Mouse (Mus musculus) kidney, adult 2 months (tissue): ENCODE data around the gene Amn1. TPM values are rescaled to one million over a fixed set of nuclear protein-coding genes. Genes with fewer than 3 reads are reported as not detected.

Experiments
- DNase-seq: peaks from one replicate; pipeline ENCODE4 v3.0.0; 2021
- H3K27ac ChIP-seq: fragments of 200-500 bp; 2 replicates; pipeline ENCODE4 v1.5.1; 2012; ENCODE audit warnings: low read depth, low read length, control low read depth, inconsistent platforms; ENCODE audit not compliant: insufficient read depth
- H3K27me3 ChIP-seq: fragments of 200-500 bp; replicated peaks from 2 replicates; pipeline ENCODE4 v1.6.1; 2012; ENCODE audit warnings: mild to moderate bottlenecking, moderate library complexity, low read length, inconsistent platforms; ENCODE audit not compliant: control insufficient read depth, insufficient read depth
- H3K36me3 ChIP-seq: fragments of 200-500 bp; 2 replicates; pipeline ENCODE4 v1.6.1; 2012; ENCODE audit warnings: mild to moderate bottlenecking, moderate library complexity, low read length, inconsistent platforms; ENCODE audit not compliant: control insufficient read depth, insufficient read depth
- H3K4me1 ChIP-seq: fragments of 200-500 bp; 2 replicates; pipeline ENCODE4 v1.6.1; 2011; ENCODE audit warnings: low read length; ENCODE audit not compliant: control insufficient read depth, insufficient read depth
- H3K4me3 ChIP-seq: fragments of 200-500 bp; 2 replicates; pipeline ENCODE4 v1.5.1; 2011; ENCODE audit warnings: mild to moderate bottlenecking, low read depth, low read length, control low read depth; ENCODE audit not compliant: insufficient read depth
- CTCF ChIP-seq: fragments of 200-500 bp; conservative IDR thresholded peaks from 2 replicates; pipeline ENCODE4 v1.5.1; 2011; ENCODE audit warnings: low read depth, mild to moderate bottlenecking, control low read depth, low read length, moderate library complexity, mixed read lengths; ENCODE audit not compliant: insufficient read depth, insufficient read length
- POLR2A ChIP-seq: fragments of 200-500 bp; IDR thresholded peaks from one replicate; pipeline ENCODE4 v1.6.1; 2011; ENCODE audit warnings: low read depth, low read length, control low read depth
- WGBS: fragments of 180-500 bp; shearing (Covaris S2); methylation state at CpG from one replicate; pipeline ENCODE4 v1.1.7; 2018; 5-methylcytosine and 5-hydroxymethylcytosine counted together
- polyA plus RNA-seq: library from polyadenylated mRNA; depleted of rRNA; stranded (reverse); fragments of >200 nt; gene quantifications from 2 replicates; pipeline ENCODE4 v1.2.3, GENCODE M21; 2012; rRNA removed

Amn1 gene
- polyA plus RNA-seq, 1 experiment: 9.8 TPM

GRCm38 (mm10) chr6:149126675-149127074 is 61.8 kb downstream of the Amn1 start:
- no peak overlapping the region for H3K27ac ChIP-seq
- no peaks in the 10 kb centered on the region for H3K27me3 ChIP-seq
- DNase-seq: peak; percentile 75
- H3K4me3 ChIP-seq: no peak overlapping the region
- H3K4me1 ChIP-seq: no peaks in the 10 kb centered on the region
- 78% methylated on average over 4 of the region's 4 CpGs for WGBS
- H3K36me3 ChIP-seq: no peaks in the 10 kb centered on the region
- TF ChIP-seq CTCF (peak; percentile 49), POLR2A (no peak)

GRCm38 (mm10) chr6:149123042-149123441 is 65.5 kb downstream of the Amn1 start:
- 89% methylated on average over 3 of the region's 3 CpGs for WGBS
- no peak for DNase-seq
- no peak for TF ChIP-seq CTCF
- TF ChIP-seq POLR2A: no peak

GRCm38 (mm10) chr6:149119853-149120252 is 68.7 kb downstream of the Amn1 start:
- 40% methylated on average over 2 of the region's 2 CpGs for WGBS
- Histone ChIP-seq H3K4me3 (no peak overlapping the region), H3K4me1 (peaks cover 6% of the 10 kb centered on the region; the same call in 1 of the 2 replicates), H3K27ac (no peak overlapping the region), H3K36me3 (no peaks in the 10 kb centered on the region), H3K27me3 (no peaks in the 10 kb centered on the region)
- TF ChIP-seq POLR2A (no peak), CTCF (peak; percentile 42)
- peak; percentile 84 for DNase-seq

More at GRCm38 (mm10) chr6:149123042-149123441, 65.5 kb downstream of the Amn1 start:
- no peak overlapping the region for H3K27ac ChIP-seq
- H3K4me1 ChIP-seq: peaks cover 6% of the 10 kb centered on the region; the same call in 1 of the 2 replicates
- no peak overlapping the region for H3K4me3 ChIP-seq
- H3K36me3 ChIP-seq: no peaks in the 10 kb centered on the region
- no peaks in the 10 kb centered on the region for H3K27me3 ChIP-seq

- no peaks in the 10 kb centered on the region for H3K36me3 ChIP-seq
- no peak overlapping the region for H3K4me3 ChIP-seq
- no peak for TF ChIP-seq POLR2A
- TF ChIP-seq CTCF: 0 out of 2 replicates have a peak, but pooled peaks have one; percentile 11
- H3K27ac ChIP-seq: no peak overlapping the region
- H3K27me3 ChIP-seq: no peaks in the 10 kb centered on the region
- 36% methylated on average over 2 of the region's 2 CpGs for WGBS
- DNase-seq: peak; percentile 83
- H3K4me1 ChIP-seq: peaks cover 6% of the 10 kb centered on the region; the same call in 1 of the 2 replicates
Observed at GRCm38 (mm10) chr6:149118935-149119334, 69.6 kb downstream of the Amn1 start.

- Histone ChIP-seq H3K4me3 (no peak overlapping the region), H3K4me1 (peaks cover 6% of the 10 kb centered on the region; the same call in 1 of the 2 replicates), H3K36me3 (no peaks in the 10 kb centered on the region), H3K27ac (no peak overlapping the region), H3K27me3 (no peaks in the 10 kb centered on the region)
- peak; percentile 45 for DNase-seq
- no peak for TF ChIP-seq CTCF
- no peak for TF ChIP-seq POLR2A
Observed at GRCm38 (mm10) chr6:149116992-149117391, 71.5 kb downstream of the Amn1 start.

GRCm38 (mm10) chr6:149108909-149109308 is 79.6 kb downstream of the Amn1 start:
- DNase-seq: no peak
- H3K27ac ChIP-seq: no peak overlapping the region
- no peaks in the 10 kb centered on the region for H3K4me1 ChIP-seq
- no peaks in the 10 kb centered on the region for H3K36me3 ChIP-seq
- H3K4me3 ChIP-seq: no peak overlapping the region
- no peak for TF ChIP-seq CTCF
- no peak for TF ChIP-seq POLR2A
- H3K27me3 ChIP-seq: no peaks in the 10 kb centered on the region
- 88% methylated on average over 2 of the region's 2 CpGs for WGBS

GRCm38 (mm10) chr6:149107615-149108014 is 80.9 kb downstream of the Amn1 start:
- DNase-seq: no peak
- H3K27ac ChIP-seq: no peak overlapping the region
- TF ChIP-seq CTCF: no peak
- TF ChIP-seq POLR2A: no peak
- H3K4me1 ChIP-seq: no peaks in the 10 kb centered on the region
- WGBS: 64% methylated on average over 3 of the region's 3 CpGs
- no peaks in the 10 kb centered on the region for H3K36me3 ChIP-seq
- H3K4me3 ChIP-seq: no peak overlapping the region
- H3K27me3 ChIP-seq: no peaks in the 10 kb centered on the region

Other genes starting within 250 kb of the Amn1 start
- gene Sinhcaf, start 242.2 kb downstream of the Amn1 start, polyA plus RNA-seq: 2.4 and 4.4 TPM in 2 replicates
- 6.4 and 6.9 TPM in 2 replicates for gene Dennd5b, start 87.0 kb downstream of the Amn1 start, polyA plus RNA-seq
- not detected in 2 replicates for gene Gm10203, start 58.5 kb downstream of the Amn1 start, polyA plus RNA-seq
- 12.5 and 16.1 TPM in 2 replicates for gene Etfbkmt, start 48.9 kb downstream of the Amn1 start, polyA plus RNA-seq
- gene Resf1, start 120.7 kb upstream of the Amn1 start, polyA plus RNA-seq: 9.6 and 11.8 TPM in 2 replicates
- gene Bicd1, start 220.2 kb upstream of the Amn1 start, polyA plus RNA-seq: 2.4 and 2.9 TPM in 2 replicates